Mouse (Mus musculus) ES-E14 (cell line): ENCODE results near the gene Mri1.
A peak's percentile ranks its signal among the peaks of the same experiment; 100 is the strongest.

Source experiments
- CHD2 ChIP-seq: IDR thresholded peaks from 2 replicates; pipeline ENCODE4 v1.6.1; 2014; ENCODE audit warnings: mild to moderate bottlenecking, low read depth, low read length, inconsistent platforms
- HCFC1 ChIP-seq: IDR thresholded peaks from 2 replicates; pipeline ENCODE4 v1.6.1; 2012; ENCODE audit warnings: low read length, inconsistent platforms, borderline replicate concordance; ENCODE audit not compliant: insufficient read depth
- MAFK ChIP-seq: IDR thresholded peaks from 2 replicates; pipeline ENCODE4 v1.6.1; 2014; ENCODE audit warnings: mild to moderate bottlenecking, low read depth, low read length, inconsistent platforms; ENCODE audit not compliant: insufficient read depth
- ZC3H11A ChIP-seq: IDR thresholded peaks from 2 replicates; pipeline ENCODE4 v1.6.1; 2012; ENCODE audit warnings: low read depth, mild to moderate bottlenecking, inconsistent platforms, low read length, borderline replicate concordance
- ZNF384 ChIP-seq: IDR thresholded peaks from 2 replicates; pipeline ENCODE4 v1.6.1; 2012; ENCODE audit warnings: low read depth, low read length, inconsistent platforms

DNA sequence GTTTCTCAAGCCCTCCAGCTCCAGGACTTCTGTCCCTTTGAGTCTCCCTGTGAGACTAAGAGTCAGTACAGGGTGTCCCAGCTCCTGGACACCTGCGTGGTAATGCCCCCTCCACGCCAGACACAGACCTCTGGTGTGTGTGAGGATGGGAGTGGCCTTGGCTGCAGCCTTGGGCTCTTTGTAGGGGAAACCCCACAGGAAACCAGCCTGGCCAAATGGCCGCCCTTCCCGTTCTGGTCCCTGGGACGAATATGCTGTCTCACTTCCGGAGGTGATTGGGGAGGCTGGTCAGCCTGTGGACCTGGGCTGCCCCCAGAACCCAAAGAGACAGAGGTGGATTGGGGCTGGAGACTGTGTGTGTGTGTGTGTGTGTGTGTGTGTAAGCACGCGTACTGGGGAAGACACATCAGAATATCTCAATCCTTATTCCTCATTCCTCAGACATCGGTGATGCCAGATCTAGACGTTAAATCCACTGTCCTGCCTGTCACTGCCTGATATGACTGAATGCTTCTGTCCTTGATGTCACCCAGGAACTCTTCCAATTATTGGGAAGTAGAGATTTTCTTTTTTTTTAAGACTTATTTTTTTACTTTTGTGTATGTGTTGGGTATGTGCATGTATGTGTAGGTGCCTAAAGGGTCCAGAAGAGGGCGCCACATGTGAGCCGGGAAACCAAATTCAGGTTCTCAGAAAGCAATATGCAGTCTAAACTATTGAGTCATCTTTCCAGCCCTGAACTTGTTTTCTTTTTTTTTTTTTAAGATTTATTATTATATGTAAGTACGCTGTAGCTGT is 53.0 kb downstream of the Mri1 start:
- TF ChIP-seq CHD2 (no peak), ZNF384 (0 out of 2 replicates have a peak, but pooled peaks have one; percentile 42), HCFC1 (no peak), ZC3H11A (no peak), MAFK (no peak)
